Mouse (Mus musculus) cerebellum, adult 11-12 months (tissue): ENCODE results near the gene Pyroxd2.
A peak's percentile ranks its signal among the peaks of the same experiment; 100 is the strongest.
"Not testable (repeated sequence)": the region's sequence is repeated elsewhere in the genome, so short reads cannot be mapped to it uniquely, and the experiment has no call there.

Source experiments
- DNase-seq: peaks from one replicate; pipeline ENCODE4 v3.0.0; 2022

Pyroxd2 gene

GRCm38 (mm10) chr19:42752363-42752931, at the start of gene Pyroxd2:
Gene Pyroxd2, minus strand, starts transcription at chr19:42752775.
- DNase-seq: peak; percentile 41

GRCm38 (mm10) chr19:42797866-42798265, 45.3 kb upstream of the Pyroxd2 start:
- DNase-seq: no peak

- no peak for DNase-seq
Measured at GRCm38 (mm10) chr19:42795801-42796200, 43.2 kb upstream of the Pyroxd2 start.

GRCm38 (mm10) chr19:42794914-42795613, 42.5 kb upstream of the Pyroxd2 start:
- peak; percentile 73 for DNase-seq

- no peak for DNase-seq
Measured at GRCm38 (mm10) chr19:42788311-42788710, 35.7 kb upstream of the Pyroxd2 start.

- no peak for DNase-seq
Measured at GRCm38 (mm10) chr19:42785562-42786220, 33.1 kb upstream of the Pyroxd2 start.

- DNase-seq: no peak
Measured at GRCm38 (mm10) chr19:42785129-42785528, 32.6 kb upstream of the Pyroxd2 start.

GRCm38 (mm10) chr19:42780156-42780538, 27.6 kb upstream of the Pyroxd2 start:
- DNase-seq: not testable (repeated sequence)

- DNase-seq: peak; percentile 89
Measured at GRCm38 (mm10) chr19:42779531-42780155, 27.1 kb upstream of the Pyroxd2 start, which contains the start of gene Hps1. Gene Hps1, minus strand, starts transcription at chr19:42779978.

- DNase-seq: peak; percentile 25
Measured at GRCm38 (mm10) chr19:42777801-42778200, 25.2 kb upstream of the Pyroxd2 start.

- DNase-seq: no peak
Measured at GRCm38 (mm10) chr19:42776813-42777212, 24.2 kb upstream of the Pyroxd2 start.

- no peak for DNase-seq
Measured at GRCm38 (mm10) chr19:42770141-42770872, 17.7 kb upstream of the Pyroxd2 start.

- DNase-seq: no peak
Measured at GRCm38 (mm10) chr19:42769648-42770047, 17.1 kb upstream of the Pyroxd2 start.

- DNase-seq: no peak
Measured at GRCm38 (mm10) chr19:42767361-42767760, 14.8 kb upstream of the Pyroxd2 start.

GRCm38 (mm10) chr19:42764398-42764797, 11.8 kb upstream of the Pyroxd2 start:
- no peak for DNase-seq

GRCm38 (mm10) chr19:42756671-42757070, 4.1 kb upstream of the Pyroxd2 start:
- DNase-seq: no peak

GRCm38 (mm10) chr19:42755148-42755870, 2.7 kb upstream of the Pyroxd2 start:
- DNase-seq: no peak

GRCm38 (mm10) chr19:42753141-42753917, 754 bp upstream of the Pyroxd2 start:
- DNase-seq: peak; percentile 35

- no peak for DNase-seq
Measured at GRCm38 (mm10) chr19:42750196-42750595, 2.4 kb downstream of the Pyroxd2 start.

GRCm38 (mm10) chr19:42746702-42747101, 5.9 kb downstream of the Pyroxd2 start:
- DNase-seq: no peak

GRCm38 (mm10) chr19:42745869-42746224, 6.7 kb downstream of the Pyroxd2 start:
- no peak for DNase-seq
